Mouse (Mus musculus) olfactory bulb, adult 2 months (tissue): ENCODE measurements around the gene Syt8.

Source experiments
- CTCF ChIP-seq: fragments of 200-500 bp; IDR thresholded peaks from 2 replicates; pipeline ENCODE4 v1.5.1; 2012; ENCODE audit warnings: low read depth, mild to moderate bottlenecking, low read length, moderate library complexity; ENCODE audit not compliant: insufficient read depth
- POLR2A ChIP-seq: fragments of 200-500 bp; IDR thresholded peaks from 2 replicates; pipeline ENCODE4 v1.6.1; 2012; ENCODE audit warnings: mild to moderate bottlenecking, low read depth, low read length, moderate library complexity; ENCODE audit not compliant: insufficient read depth

GRCm38 (mm10) chr7:142388198-142388597 is 46.5 kb upstream of the Syt8 start:
- TF ChIP-seq POLR2A, result no peak
- TF ChIP-seq CTCF, result no peak
